Mouse (Mus musculus): ENCODE results near the gene Ptbp1.

- peak; percentile 64 for TF ChIP-seq CTCF (IDR thresholded peaks at IDR 0.05)
- no peak for TF ChIP-seq POLR2A (IDR thresholded peaks at IDR 0.05; ENCODE audit: insufficient read depth, low read depth, low read length)
Observed at GRCm38 (mm10) chr10:79817111-79817510, 37.1 kb upstream of the Ptbp1 start.

Measured in heart, adult 2 months (tissue).